Mouse (Mus musculus) embryonic facial prominence, embryonic 13.5 days (tissue): ENCODE results near the gene Mup9. TPM values are rescaled to one million over a fixed set of nuclear protein-coding genes. Genes with fewer than 3 reads are reported as not detected.
"Not testable (repeated sequence)": the region's sequence is repeated elsewhere in the genome, so short reads cannot be mapped to it uniquely, and the experiment has no call there.

ENCODE experiments used
- ATAC-seq: fragments of 200-750 bp; cut with Nextera tagmentation; 2 replicates; pipeline ENCODE4 v1.8.0; 2017; ENCODE audit warnings: low read depth; ENCODE audit not compliant: insufficient number of reproducible peaks, insufficient read depth, low FRiP score, low TSS enrichment
- H3K27ac ChIP-seq: fragments of 300-500 bp; sonication (generic); 2 replicates; pipeline ENCODE4 v1.5.1; 2015; ENCODE audit warnings: moderate library complexity, mild to moderate bottlenecking, inconsistent platforms
- H3K27me3 ChIP-seq: fragments of 300-500 bp; sonication (generic); 2 replicates; pipeline ENCODE4 v1.6.1; 2015; ENCODE audit warnings: mild to moderate bottlenecking, inconsistent platforms
- H3K36me3 ChIP-seq: fragments of 300-500 bp; sonication (generic); 2 replicates; pipeline ENCODE4 v1.6.1; 2015; ENCODE audit warnings: mild to moderate bottlenecking, inconsistent platforms
- H3K4me1 ChIP-seq: fragments of 300-500 bp; sonication (generic); 2 replicates; pipeline ENCODE4 v1.6.1; 2015; ENCODE audit warnings: inconsistent platforms
- H3K4me2 ChIP-seq: fragments of 300-500 bp; sonication (generic); 2 replicates; pipeline ENCODE4 v1.6.1; 2015; ENCODE audit warnings: moderate library complexity, mild to moderate bottlenecking, inconsistent platforms
- H3K4me3 ChIP-seq: fragments of 300-500 bp; sonication (generic); 2 replicates; pipeline ENCODE4 v1.5.1; 2015; ENCODE audit warnings: mild to moderate bottlenecking, inconsistent platforms
- H3K9ac ChIP-seq: fragments of 300-500 bp; sonication (generic); 2 replicates; pipeline ENCODE4 v1.6.1; 2015; ENCODE audit warnings: mild to moderate bottlenecking, inconsistent platforms
- H3K9me3 ChIP-seq: fragments of 300-500 bp; sonication (generic); 2 replicates; pipeline ENCODE4 v1.6.1; 2016; ENCODE audit warnings: inconsistent platforms
- WGBS: fragments of 180-500 bp; shearing (Covaris S2); methylation state at CpG from one replicate; pipeline ENCODE4 v1.1.7; 2015; ENCODE audit warnings: mixed read lengths; 5-methylcytosine and 5-hydroxymethylcytosine counted together
- polyA plus RNA-seq: library from polyadenylated mRNA; unstranded; fragments of >200 nt; fragmentation: Nextera tagmentation; extraction: Ambion mirVana; gene quantifications from 2 replicates; pipeline ENCODE4 v1.2.1, GENCODE M21; 2015

The Mup9 gene
- not detected in 2 replicates for polyA plus RNA-seq

GRCm38 (mm10) chr4:60421852-60422251 is at the start of gene Mup9:
TSS of gene Mup9 (minus strand) at chr4:60421952.
- H3K9me3 ChIP-seq, ATAC-seq, H3K4me2 ChIP-seq, H3K27me3 ChIP-seq, H3K9ac ChIP-seq, H3K4me1 ChIP-seq, H3K36me3 ChIP-seq, H3K4me3 ChIP-seq, H3K27ac ChIP-seq: not testable (repeated sequence)
- WGBS = 74% methylated on average over 3 of the region's 3 CpGs

Other genes with a start within 250 kb of the Mup9 start
- not detected in 2 replicates for gene Mup8, start 199.4 kb downstream of the Mup9 start, polyA plus RNA-seq
- gene Mup1, start 80.0 kb upstream of the Mup9 start, polyA plus RNA-seq = not detected in 2 replicates
- gene Mup10, start 160.2 kb upstream of the Mup9 start, polyA plus RNA-seq = not detected in 2 replicates
- not detected in 2 replicates for gene Mup11, start 240.5 kb upstream of the Mup9 start, polyA plus RNA-seq